Mouse (Mus musculus) heart, postnatal 0 days (tissue): ENCODE results near the gene Fat1. TPM values are rescaled to one million over a fixed set of nuclear protein-coding genes. Genes with fewer than 3 reads are reported as not detected.
A peak's percentile ranks its signal among the peaks of the same experiment; 100 is the strongest.

Experiments used
- ATAC-seq: fragments of 200-750 bp; cut with Nextera tagmentation; 2 replicates; pipeline ENCODE4 v1.8.0; 2017; ENCODE audit warnings: low read depth, moderate number of reproducible peaks, moderate library complexity; ENCODE audit not compliant: insufficient read depth
- DNase-seq: peaks from one replicate; pipeline ENCODE4 v3.0.0-alpha.2; 2016; ENCODE audit warnings: low spot score
- H3K27ac ChIP-seq: fragments of 300-500 bp; sonication (generic); 2 replicates; pipeline ENCODE4 v1.5.1; 2014; ENCODE audit warnings: low read depth, mild to moderate bottlenecking
- H3K27me3 ChIP-seq: fragments of 300-500 bp; sonication (generic); 2 replicates; pipeline ENCODE4 v1.6.1; 2014; ENCODE audit warnings: low read length, mixed read lengths; ENCODE audit not compliant: control insufficient read depth, insufficient read depth
- H3K36me3 ChIP-seq: fragments of 300-500 bp; sonication (generic); replicated peaks from 2 replicates; pipeline ENCODE4 v1.6.1; 2014; ENCODE audit warnings: low read length, mixed read lengths; ENCODE audit not compliant: control insufficient read depth, insufficient read depth
- H3K4me1 ChIP-seq: fragments of 300-500 bp; sonication (generic); 2 replicates; pipeline ENCODE4 v1.6.1; 2014; ENCODE audit warnings: antibody characterized with exemption; ENCODE audit not compliant: control insufficient read depth, insufficient read depth
- H3K4me2 ChIP-seq: fragments of 300-500 bp; sonication (generic); 2 replicates; pipeline ENCODE4 v1.6.1; 2014; ENCODE audit warnings: low read depth, mild to moderate bottlenecking, low read length, moderate library complexity
- H3K4me3 ChIP-seq: fragments of 300-500 bp; sonication (generic); 2 replicates; pipeline ENCODE4 v1.5.1; 2014; ENCODE audit warnings: low read depth, low read length
- H3K9ac ChIP-seq: fragments of 300-500 bp; sonication (generic); replicated peaks from 2 replicates; pipeline ENCODE4 v1.6.1; 2014; ENCODE audit warnings: low read depth, low read length, mixed read lengths
- H3K9me3 ChIP-seq: fragments of 300-500 bp; sonication (generic); replicated peaks from 2 replicates; pipeline ENCODE4 v1.6.1; 2016; ENCODE audit warnings: low read length; ENCODE audit not compliant: control insufficient read depth
- CTCF ChIP-seq: IDR thresholded peaks from 2 replicates; pipeline ENCODE4 v1.5.1; 2016; ENCODE audit warnings: antibody characterized with exemption, control low read depth, low read depth
- EP300 ChIP-seq: IDR thresholded peaks from 2 replicates; pipeline ENCODE4 v1.6.1; 2016; ENCODE audit warnings: antibody characterized with exemption, low read depth
- WGBS: fragments of 180-500 bp; shearing (Covaris S2); extraction: QIAGEN DNeasy Blood & Tissue Kit; methylation state at CpG from one replicate; pipeline ENCODE4 v1.1.7; 2014; 5-methylcytosine and 5-hydroxymethylcytosine counted together
- polyA plus RNA-seq: library from polyadenylated mRNA; unstranded; fragments of >200 nt; fragmentation: Nextera tagmentation; extraction: Ambion mirVana; gene quantifications from 2 replicates; pipeline ENCODE4 v1.2.1, GENCODE M21; 2015
- total RNA-seq: library from RNA; depleted of rRNA; stranded (reverse); fragments of >200 nt; gene quantifications from 2 replicates; pipeline ENCODE4 v1.2.3, GENCODE M21; 2014; ENCODE audit warnings: low replicate concordance

Gene Fat1
- total and polyA plus RNA-seq, 2 experiments from 2014 or later, result 5.1 to 42.8 TPM

DNA sequence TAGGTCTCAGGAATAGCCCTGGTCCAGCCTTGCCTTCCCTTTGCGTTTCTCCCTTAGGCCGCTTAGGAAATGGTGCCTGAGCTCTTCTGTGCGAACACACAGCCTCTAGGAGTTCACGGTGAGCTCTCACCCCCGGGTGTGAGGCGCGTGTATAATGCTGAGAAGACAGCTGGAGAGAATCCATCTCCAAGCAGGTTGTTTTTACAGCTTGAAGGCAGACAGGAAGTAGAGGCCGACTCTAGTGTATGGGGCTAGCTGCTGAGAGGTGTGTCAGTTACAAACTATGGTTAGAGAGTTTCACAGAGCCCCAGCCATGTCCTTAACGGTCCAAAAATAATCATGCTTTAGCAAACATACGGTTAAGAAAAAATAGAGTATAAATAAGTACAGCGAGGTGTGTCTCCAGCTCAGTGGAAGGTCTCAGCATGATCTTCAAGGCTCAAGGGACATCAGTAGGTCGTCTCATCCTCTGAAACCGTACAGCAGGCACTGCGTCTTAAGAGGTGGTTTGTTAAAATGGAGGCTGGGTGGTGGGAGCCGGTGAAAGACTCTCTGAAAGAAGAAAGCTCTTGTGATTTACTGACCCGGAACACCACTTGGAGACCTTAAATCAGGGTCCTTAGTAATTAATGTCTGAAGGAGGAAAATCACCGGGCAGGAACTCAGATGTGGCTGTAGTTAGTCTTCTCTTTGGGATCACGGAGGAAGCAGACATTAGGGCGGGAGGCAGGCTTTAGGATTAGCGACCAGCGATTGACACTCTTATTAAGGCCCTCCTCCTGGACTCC, 56.6 kb downstream of the Fat1 start:
- Histone ChIP-seq H3K27ac (peak overlapping the region; percentile 26; the same call in 1 of the 2 replicates), H3K9ac (no peak overlapping the region), H3K4me1 (peaks cover 7% of the 10 kb centered on the region), H3K4me3 (no peak overlapping the region), H3K4me2 (no peak overlapping the region), H3K27me3 (no peaks in the 10 kb centered on the region), H3K36me3 (peaks cover 14% of the 10 kb centered on the region; the same call in 1 of the 2 replicates), H3K9me3 (no peaks in the 10 kb centered on the region)
- WGBS, result 47% methylated on average over 21 of the region's 21 CpGs
- ATAC-seq (no peak), DNase-seq (no peak)
- TF ChIP-seq CTCF, result no peak
- TF ChIP-seq EP300, result no peak

GRCm38 (mm10) chr8:44992664-44993063, 57.4 kb downstream of the Fat1 start:
- no peaks in the 10 kb centered on the region for H3K27me3 ChIP-seq
- H3K4me2 ChIP-seq, result no peak overlapping the region
- H3K4me1 ChIP-seq, result peaks cover 13% of the 10 kb centered on the region
- no peaks in the 10 kb centered on the region for H3K9me3 ChIP-seq
- H3K9ac ChIP-seq, result no peak overlapping the region
- WGBS, result 54% methylated on average over 6 of the region's 6 CpGs
- peaks cover 14% of the 10 kb centered on the region; the same call in 1 of the 2 replicates for H3K36me3 ChIP-seq
- peak overlapping the region; percentile 35; the same call in 1 of the 2 replicates for H3K27ac ChIP-seq
- no peak for TF ChIP-seq CTCF
- TF ChIP-seq EP300, result no peak
- H3K4me3 ChIP-seq, result no peak overlapping the region
- DNase-seq, result no peak
- no peak for ATAC-seq

DNA sequence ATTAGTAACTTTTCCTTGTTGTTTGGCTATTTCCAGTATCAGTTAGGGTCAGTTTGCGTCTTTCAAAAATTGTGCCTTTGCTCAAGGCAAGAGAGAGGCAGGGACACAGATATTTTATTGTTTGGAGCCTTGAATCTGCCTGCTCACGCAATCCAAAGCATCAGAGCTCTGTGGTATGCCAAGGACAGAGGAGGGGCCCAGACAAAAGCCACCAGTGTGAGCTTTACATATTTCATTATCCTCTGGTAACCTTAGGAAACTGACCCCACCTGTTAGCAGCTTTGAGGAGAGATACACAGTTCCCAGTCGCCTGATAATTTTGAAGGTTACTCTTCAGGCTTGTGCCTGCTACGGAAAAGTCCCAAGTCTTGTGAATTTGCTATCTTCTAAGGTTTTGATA, 58.1 kb downstream of the Fat1 start:
- H3K4me1 ChIP-seq, result peaks cover 18% of the 10 kb centered on the region
- H3K36me3 ChIP-seq, result peaks cover 14% of the 10 kb centered on the region; the same call in 1 of the 2 replicates
- WGBS, result 44% methylated on average over 4 of the region's 4 CpGs
- no peaks in the 10 kb centered on the region for H3K27me3 ChIP-seq
- no peak overlapping the region for H3K27ac ChIP-seq
- H3K4me2 ChIP-seq, result no peak overlapping the region
- no peak for DNase-seq
- TF ChIP-seq CTCF, result no peak
- no peak for TF ChIP-seq EP300
- no peaks in the 10 kb centered on the region for H3K9me3 ChIP-seq
- ATAC-seq, result no peak
- H3K4me3 ChIP-seq, result no peak overlapping the region
- H3K9ac ChIP-seq, result no peak overlapping the region

DNA sequence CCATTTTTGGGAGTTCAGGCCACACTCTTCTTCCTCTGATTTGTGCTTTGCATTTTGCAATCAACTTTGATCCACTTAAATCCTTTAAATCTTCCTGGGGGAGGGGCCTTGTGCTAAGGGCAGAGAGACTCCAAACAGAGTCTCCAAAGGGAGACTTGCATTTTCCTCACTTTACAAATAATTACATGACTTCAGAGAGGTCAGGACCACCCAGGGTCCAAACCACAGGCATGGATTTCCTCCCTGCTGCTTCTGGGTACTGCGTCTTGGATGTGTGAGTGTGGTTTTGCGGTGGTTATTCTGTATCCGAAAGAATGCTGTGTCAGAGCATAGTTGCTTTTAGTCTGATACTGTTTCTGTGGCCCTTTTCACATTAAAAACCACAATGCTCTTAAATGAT, 61.2 kb downstream of the Fat1 start:
- no peaks in the 10 kb centered on the region for H3K27me3 ChIP-seq
- H3K4me3 ChIP-seq, result no peak overlapping the region
- H3K27ac ChIP-seq, result peak overlapping the region; percentile 18; the same call in 1 of the 2 replicates
- no peak for ATAC-seq
- no peak overlapping the region for H3K4me2 ChIP-seq
- 68% methylated on average over 3 of the region's 3 CpGs for WGBS
- DNase-seq, result no peak
- TF ChIP-seq EP300 (no peak), CTCF (no peak)
- H3K9me3 ChIP-seq, result no peaks in the 10 kb centered on the region
- H3K36me3 ChIP-seq, result no peaks in the 10 kb centered on the region
- H3K9ac ChIP-seq, result no peak overlapping the region
- peaks cover 26% of the 10 kb centered on the region for H3K4me1 ChIP-seq

DNA sequence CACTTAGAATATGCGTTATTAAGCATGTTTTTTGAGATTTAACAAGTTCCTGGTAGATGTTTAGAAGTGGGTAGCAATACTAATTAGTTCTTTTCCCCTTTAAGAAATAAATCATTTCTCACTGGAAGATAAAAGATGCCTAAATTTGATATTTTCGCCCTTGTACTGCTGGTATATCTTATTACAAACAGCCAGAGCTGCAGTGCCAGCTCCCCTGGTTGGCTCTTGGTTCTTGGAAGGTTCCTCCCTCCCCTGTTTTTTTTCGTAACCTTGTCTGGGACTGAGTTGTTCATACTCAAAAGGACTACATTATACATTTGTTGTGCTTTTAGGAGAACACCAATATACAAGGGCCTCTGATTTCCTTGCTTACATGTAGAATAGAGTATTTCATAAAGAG, 62.1 kb downstream of the Fat1 start:
- peak overlapping the region; percentile 62 for H3K4me2 ChIP-seq
- TF ChIP-seq EP300 (no peak), CTCF (no peak)
- peak overlapping the region; percentile 47; the same call in 1 of the 2 replicates for H3K4me3 ChIP-seq
- no peaks in the 10 kb centered on the region for H3K9me3 ChIP-seq
- H3K27ac ChIP-seq, result peak overlapping the region; percentile 92
- no peaks in the 10 kb centered on the region for H3K36me3 ChIP-seq
- WGBS, result 66% methylated on average over 3 of the region's 3 CpGs
- H3K27me3 ChIP-seq, result no peaks in the 10 kb centered on the region
- peaks cover 31% of the 10 kb centered on the region for H3K4me1 ChIP-seq
- DNase-seq (no peak), ATAC-seq (no peak)
- peak overlapping the region; percentile 52; the same call in 1 of the 2 replicates for H3K9ac ChIP-seq
